Mouse (Mus musculus) left cerebral cortex, postnatal 10 days (tissue): Measurements from ENCODE around the gene Trim46. TPM values are rescaled to one million over a fixed set of nuclear protein-coding genes. Genes with fewer than 3 reads are reported as not detected.

ENCODE experiments used
- DNase-seq, 2 experiments: peaks; one replicate each; pipeline ENCODE4 v3.0.0; 2021 to 2022; ENCODE audit warnings: low spot score in 2 of 2, mixed read lengths in 1 of 2; ENCODE audit errors: extremely low spot score in 1 of 2
- intact Hi-C: fragments of 180-260 bp; cut with DNase I; formaldehyde crosslinking; loops from one replicate; pipeline ENCODE4 v1.15.1; 2025
- microRNA-seq: library from miRNA; unstranded; fragments of <30 nt; microRNA quantifications from one replicate; pipeline ENCODE4 v1.2.0, GENCODE M21; 2022
- total RNA-seq, 2 experiments: library from RNA; stranded (reverse); gene quantifications; 2 replicates each; pipeline ENCODE4 v1.2.3; 2021

Trim46 gene
- total RNA-seq, 2 experiments from 2014 or later, result 112 to 118 TPM

DNA sequence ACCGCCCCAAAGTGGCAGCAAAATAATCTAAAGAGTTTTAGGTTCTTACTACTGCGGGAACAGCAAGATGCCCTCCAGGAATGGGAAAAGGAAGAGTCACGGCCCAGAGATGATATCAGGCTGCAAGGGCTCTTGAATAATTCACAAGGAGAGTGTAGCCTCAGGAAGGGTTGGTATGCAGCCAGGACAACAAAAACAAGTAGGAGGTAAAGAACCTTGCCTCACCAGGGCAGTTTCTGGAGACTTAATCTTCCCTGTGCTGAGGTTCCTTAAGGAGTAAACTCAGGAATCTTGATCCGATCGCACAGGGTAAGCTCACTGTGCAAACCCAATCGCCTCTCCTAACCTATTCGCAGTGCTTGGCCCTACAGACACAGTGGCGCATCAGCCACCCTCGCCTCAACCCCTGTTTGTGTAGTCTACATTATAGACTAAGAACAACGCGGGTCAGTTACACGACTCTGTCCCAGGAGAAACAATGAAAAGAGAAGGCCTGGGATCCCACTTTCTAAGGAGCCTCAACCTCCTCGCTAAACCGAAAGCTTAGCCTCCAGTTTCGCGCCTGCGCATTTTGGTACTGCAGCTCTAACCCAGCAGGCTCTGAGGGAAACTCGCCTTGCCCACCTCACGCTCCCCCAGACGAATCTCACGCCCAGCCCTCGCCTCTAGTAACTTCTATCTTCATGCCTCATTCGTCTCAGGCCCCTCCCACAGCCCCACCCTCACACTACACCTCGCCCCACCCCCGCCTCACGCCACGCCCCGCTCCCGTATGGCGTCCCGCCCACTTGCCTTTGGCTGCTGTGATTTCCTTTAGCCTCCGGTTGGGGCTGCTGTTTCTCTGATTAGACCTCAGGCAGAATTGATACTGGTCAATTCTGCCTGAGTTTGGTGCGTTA is 49.9 kb downstream of the Trim46 start:
- DNase-seq, result peak; percentile 75 to 92
- intact Hi-C loops, result no loop called here

DNA sequence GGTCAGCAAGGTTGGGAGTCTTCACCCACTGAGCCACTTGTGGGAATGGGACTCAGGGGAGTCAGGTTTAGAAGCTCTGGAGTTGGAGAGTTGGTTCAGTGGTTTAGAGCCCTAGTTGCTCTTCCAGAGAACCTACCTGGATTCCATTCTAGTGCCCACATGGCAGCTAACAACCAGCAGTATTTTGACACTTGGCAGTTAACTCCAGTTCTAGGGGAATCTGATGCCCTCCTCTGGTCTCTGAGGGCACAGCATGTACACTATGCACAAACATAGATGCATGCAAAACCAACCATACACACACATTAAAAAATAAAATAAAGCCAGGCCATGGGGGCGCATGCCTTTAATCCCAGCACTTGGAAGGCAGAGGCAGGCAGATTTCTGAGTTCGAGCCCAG is 52.3 kb downstream of the Trim46 start:
- intact Hi-C loops, result no loop called here
- DNase-seq, result no peak

DNA sequence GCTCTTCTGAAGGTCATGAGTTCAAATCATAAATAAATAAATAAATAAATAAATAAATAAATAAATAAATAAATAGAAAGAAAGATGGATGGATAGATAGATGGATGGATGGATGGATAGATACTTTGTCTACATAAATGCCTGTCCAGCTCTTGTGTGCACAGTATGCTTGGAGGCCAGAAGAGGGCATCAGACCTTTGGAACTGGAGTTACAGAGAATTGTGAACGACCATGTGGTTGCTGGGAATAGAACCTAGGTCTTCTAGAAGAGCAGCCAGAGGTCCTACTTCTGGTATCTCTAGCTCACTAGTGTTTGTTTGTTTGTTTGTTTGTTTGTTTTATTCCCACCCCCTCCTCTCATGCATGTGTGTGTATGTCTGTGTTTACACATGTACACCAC is 52.8 kb downstream of the Trim46 start:
- intact Hi-C loops, result no loop called here

DNA sequence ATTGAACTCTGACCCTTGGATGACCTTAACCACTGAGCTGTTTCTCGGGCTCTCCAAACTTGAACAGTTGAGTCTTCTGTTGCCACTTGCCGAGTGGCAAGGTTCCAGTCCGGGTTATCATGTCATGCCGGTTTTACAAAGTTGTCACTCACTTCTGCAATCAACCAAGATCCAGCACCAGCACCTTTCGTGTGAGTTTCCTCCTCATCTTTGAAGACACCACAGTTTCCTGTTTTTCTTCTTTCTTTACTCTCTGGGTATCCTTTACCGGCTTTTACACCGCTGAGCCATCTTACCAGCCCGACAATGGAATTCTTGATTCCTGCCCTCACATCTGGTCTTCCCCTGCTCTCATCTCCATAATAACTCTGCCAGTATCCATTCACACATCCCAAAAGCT is 55.7 kb downstream of the Trim46 start:
- intact Hi-C loops, result no loop called here
- no peak for DNase-seq

More for the DNA sequence above, 52.8 kb downstream of the Trim46 start:
- no peak for DNase-seq

DNA sequence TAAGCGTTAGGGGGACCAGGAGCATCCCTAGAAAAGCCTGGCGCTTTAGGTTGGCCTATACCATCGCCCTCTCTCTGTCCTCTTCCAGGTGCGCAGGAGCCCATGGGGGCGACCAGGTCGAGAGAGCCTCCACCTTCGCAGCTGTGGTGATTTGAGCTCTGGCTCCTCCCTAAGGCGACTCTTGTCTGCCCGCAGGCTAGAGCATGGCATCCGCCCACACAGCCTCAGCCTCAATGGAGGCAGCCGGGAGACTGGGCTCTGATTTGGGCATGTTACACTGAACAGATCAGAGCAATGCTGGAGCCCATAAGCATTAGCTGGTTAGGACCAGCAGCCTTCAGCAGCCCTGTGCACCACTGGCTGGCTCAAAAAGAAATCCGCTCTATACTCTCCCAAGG is 57.6 kb downstream of the Trim46 start:
- no peak for DNase-seq

DNA sequence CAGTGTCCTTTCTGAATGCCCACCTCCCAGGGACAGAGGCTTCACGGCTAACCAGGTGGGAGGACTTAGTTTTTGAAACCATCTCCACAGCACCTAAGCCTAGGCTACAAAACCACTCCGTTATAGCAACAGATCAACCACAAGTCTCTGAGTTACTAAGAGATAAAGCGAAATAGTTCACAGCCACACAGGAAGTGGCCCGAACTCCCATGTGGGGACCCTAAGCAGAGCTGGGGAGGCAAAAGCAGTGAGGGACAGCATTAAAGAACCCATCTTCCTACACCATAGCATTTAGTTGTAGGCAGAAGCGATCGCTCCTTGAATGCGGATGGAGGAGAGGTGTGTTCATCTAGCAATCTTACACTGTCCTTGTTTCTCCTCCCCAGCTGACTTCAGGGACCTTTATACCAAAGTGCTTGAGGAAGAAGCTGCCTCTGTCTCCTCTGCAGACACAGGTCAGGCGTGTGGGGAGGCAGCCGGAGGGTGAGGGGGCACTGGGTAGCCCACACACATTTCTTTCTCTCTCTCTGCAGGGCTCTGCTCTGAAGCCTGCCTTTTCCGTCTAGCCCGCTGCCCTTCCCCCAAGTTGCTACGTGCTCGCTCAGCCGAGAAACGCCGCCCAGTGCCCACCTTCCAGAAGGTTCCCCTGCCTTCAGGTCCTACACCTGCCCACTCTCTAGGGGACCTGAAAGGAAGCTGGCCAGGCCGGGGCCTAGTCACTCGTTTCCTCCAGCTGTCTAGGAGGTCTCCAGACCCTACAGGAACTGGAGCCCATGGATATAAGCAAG is 58.2 kb downstream of the Trim46 start:
- no peak for DNase-seq
- intact Hi-C loops, result no loop called here

More for the DNA sequence above, 57.6 kb downstream of the Trim46 start:
- intact Hi-C loops, result no loop called here

DNA sequence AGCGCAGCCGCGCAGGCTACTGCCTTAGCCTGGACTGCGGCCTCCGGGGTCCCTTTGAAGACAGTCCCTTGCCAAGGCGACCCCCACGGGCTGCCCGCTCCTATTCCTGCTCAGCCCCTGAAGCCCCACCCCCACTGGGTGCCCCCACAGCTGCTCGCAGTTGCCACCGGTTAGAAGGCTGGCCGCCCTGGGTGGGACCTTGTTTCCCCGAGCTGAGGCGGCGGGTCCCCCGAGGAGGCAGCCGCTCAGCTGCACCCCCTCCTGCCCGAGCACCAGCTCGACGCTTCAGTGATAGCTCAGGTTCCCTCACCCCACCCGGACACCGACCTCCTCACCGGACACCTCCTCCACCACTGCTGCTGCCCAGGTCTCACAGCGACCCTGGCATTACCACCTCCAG is 58.9 kb downstream of the Trim46 start:
- intact Hi-C loops, result no loop called here
- peak in 1 of 2 experiments; percentile 55 for DNase-seq

Small RNA genes lying within 50 kb of the gene (microRNA-seq; reads per million reads assigned to microRNA genes)
- gene Mir92b, result 4,822 reads per million, percentile 91 among the genes with 10 or more reads in this experiment

Other genes with a start within 250 kb of the Trim46 start
- gene Rusc1, start 153.0 kb downstream of the Trim46 start, total RNA-seq, result 100 to 1,000 TPM; 208 to 210 TPM
- gene Gm43738, start 145.2 kb downstream of the Trim46 start, total RNA-seq, result under 1 TPM in 1 of 2 experiments, not detected in 1; 0.19 TPM
- 100 to 1,000 TPM; 165 to 177 TPM for gene Fdps, start 144.3 kb downstream of the Trim46 start, total RNA-seq
- not detected for gene Pklr, start 110.2 kb downstream of the Trim46 start, total RNA-seq
- gene Hcn3, start 86.1 kb downstream of the Trim46 start, total RNA-seq, result 10 to 100 TPM; 37.0 to 48.6 TPM
- 10 to 100 TPM; 42.3 to 47.3 TPM for gene Clk2, start 81.5 kb downstream of the Trim46 start, total RNA-seq
- 10 to 100 TPM; 80.5 to 81.1 TPM for gene Scamp3, start 68.8 kb downstream of the Trim46 start, total RNA-seq
- 10 to 100 TPM; 59.6 to 66.2 TPM for gene Fam189b, start 63.2 kb downstream of the Trim46 start, total RNA-seq
- 10 to 100 TPM; 66.2 to 68.0 TPM for gene Gba, start 43.4 kb downstream of the Trim46 start, total RNA-seq
- 10 to 100 TPM; 27.8 to 31.4 TPM for gene Thbs3, start 31.1 kb downstream of the Trim46 start, total RNA-seq
- 100 to 1,000 TPM in 1 of 2 experiments, 10 to 100 TPM in 1; 98.6 to 102 TPM for gene Mtx1, start 19.2 kb downstream of the Trim46 start, total RNA-seq
- 1 to 10 TPM in 1 of 2 experiments, under 1 TPM in 1; 0.58 to 1.8 TPM for gene Muc1, start 17.3 kb downstream of the Trim46 start, total RNA-seq
- 10 to 100 TPM; 72.1 to 92.1 TPM for gene Krtcap2, start 343 bp downstream of the Trim46 start, total RNA-seq
- 10 to 100 TPM; 47.1 to 51.1 TPM for gene Dpm3, start 13.0 kb upstream of the Trim46 start, total RNA-seq
- 10 to 100 TPM; 17.9 to 22.3 TPM for gene Slc50a1, start 24.3 kb upstream of the Trim46 start, total RNA-seq
- 1 to 10 TPM; 3.3 to 4.4 TPM for gene Efna1, start 34.8 kb upstream of the Trim46 start, total RNA-seq
- gene Efna3, start 76.7 kb upstream of the Trim46 start, total RNA-seq, result 10 to 100 TPM; 47.7 to 56.7 TPM
- gene Efna4, start 91.7 kb upstream of the Trim46 start, total RNA-seq, result 1 to 10 TPM in 1 of 2 experiments, under 1 TPM in 1; 0.34 to 1.1 TPM
- gene Adam15, start 103.7 kb upstream of the Trim46 start, total RNA-seq, result 10 to 100 TPM; 93.0 to 96.9 TPM
- gene Dcst2, start 115.7 kb upstream of the Trim46 start, total RNA-seq, result under 1 TPM; 0.39 to 0.41 TPM
- gene Dcst1, start 118.9 kb upstream of the Trim46 start, total RNA-seq, result not detected
- gene Zbtb7b, start 148.5 kb upstream of the Trim46 start, total RNA-seq, result 1 to 10 TPM; 6.9 TPM
- gene Lenep, start 156.5 kb upstream of the Trim46 start, total RNA-seq, result not detected
- 10 to 100 TPM; 31.9 to 32.7 TPM for gene Flad1, start 165.6 kb upstream of the Trim46 start, total RNA-seq
- gene Cks1b, start 172.1 kb upstream of the Trim46 start, total RNA-seq, result 1 to 10 TPM; 7.4 to 8.0 TPM
- 10 to 100 TPM; 12.2 to 13.8 TPM for gene Shc1, start 172.1 kb upstream of the Trim46 start, total RNA-seq
- 10 to 100 TPM; 46.0 to 50.6 TPM for gene Pygo2, start 183.9 kb upstream of the Trim46 start, total RNA-seq
- gene Pbxip1, start 190.4 kb upstream of the Trim46 start, total RNA-seq, result 10 to 100 TPM; 32.8 to 33.8 TPM
- 10 to 100 TPM; 43.4 to 45.9 TPM for gene Pmvk, start 208.2 kb upstream of the Trim46 start, total RNA-seq